Mouse (Mus musculus): ENCODE results near the gene Mt4.

- TF ChIP-seq POLR2A (IDR thresholded peaks at IDR 0.05; ENCODE audit: borderline replicate concordance, low read depth, low read length) (no peak), CTCF (IDR thresholded peaks at IDR 0.05; ENCODE audit: low read depth, low read length) (no peak)
Measured at GRCm38 (mm10) chr8:94148236-94148635, 11.2 kb downstream of the Mt4 start.

All from bone marrow macrophage, adult 2 months (primary cell).